Mouse (Mus musculus) right cerebral cortex, postnatal 4 days (tissue): ENCODE data around the gene Gm9821.

ENCODE experiments used
- DNase-seq: peaks from one replicate; pipeline ENCODE4 v3.0.0-alpha.2; 2022

Gene Gm9821

GRCm38 (mm10) chr2:91927826-91928533 is 17.5 kb upstream of the Gm9821 start:
- DNase-seq = peak; percentile 83

DNA sequence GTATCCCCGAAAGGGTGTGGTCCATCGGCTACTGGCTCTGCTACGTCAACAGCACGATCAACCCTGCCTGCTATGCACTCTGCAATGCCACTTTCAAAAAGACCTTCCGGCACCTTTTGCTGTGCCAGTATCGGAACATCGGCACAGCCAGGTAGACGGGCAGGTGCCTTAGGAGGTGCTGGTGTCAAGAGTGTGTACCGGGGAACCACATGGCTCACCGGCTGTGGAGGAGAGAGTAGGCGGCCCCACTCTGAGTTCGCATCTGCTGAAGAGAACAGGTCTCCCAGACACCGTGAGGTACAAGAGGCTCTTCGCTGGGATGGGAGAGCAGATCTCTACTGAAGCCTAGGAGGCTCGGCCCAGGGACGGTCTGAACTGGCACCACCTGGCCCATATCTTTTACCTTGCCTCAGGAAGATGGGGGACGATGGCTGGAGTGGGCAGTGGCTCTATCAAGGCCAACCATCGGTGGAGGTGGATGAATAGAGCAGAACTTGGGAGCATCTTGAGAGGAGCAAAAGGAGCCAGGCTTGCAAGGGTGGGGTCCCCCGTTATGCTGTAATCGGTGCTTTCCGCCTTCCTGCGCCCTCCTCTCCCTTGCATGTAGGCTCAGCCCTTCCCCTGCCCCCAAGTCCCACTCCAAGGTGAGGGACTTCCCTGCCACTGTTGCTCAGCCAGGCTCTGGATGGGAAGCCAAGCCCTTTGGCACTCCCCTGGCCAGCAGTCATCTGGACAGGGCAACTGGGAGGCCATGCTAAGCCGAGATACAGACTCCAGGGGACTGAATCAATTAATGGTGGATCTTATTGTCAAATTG is 16.8 kb upstream of the Gm9821 start:
- DNase-seq = peak; percentile 6

GRCm38 (mm10) chr2:91929455-91929854 is 16.0 kb upstream of the Gm9821 start:
- no peak for DNase-seq

DNA sequence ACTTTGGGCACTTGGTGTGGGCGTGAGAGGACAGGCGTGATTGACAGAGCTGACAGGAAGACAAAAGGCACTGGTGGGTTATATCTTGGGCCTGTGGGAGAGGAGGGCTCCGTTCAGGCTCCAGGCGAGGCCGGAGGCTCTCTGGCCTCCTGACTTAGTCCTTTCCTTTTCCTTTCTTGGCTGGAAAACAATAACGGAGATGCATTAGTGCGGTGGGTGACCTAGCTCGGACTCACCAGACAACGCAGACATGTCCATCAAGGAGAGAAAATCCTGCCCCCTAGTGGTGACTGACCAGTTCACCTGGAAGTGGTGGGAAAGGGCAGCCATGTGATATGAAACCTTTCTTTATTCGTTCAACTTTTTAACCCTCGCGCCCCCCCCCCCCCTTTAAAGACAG is 15.6 kb upstream of the Gm9821 start:
- peak; percentile 53 for DNase-seq

DNA sequence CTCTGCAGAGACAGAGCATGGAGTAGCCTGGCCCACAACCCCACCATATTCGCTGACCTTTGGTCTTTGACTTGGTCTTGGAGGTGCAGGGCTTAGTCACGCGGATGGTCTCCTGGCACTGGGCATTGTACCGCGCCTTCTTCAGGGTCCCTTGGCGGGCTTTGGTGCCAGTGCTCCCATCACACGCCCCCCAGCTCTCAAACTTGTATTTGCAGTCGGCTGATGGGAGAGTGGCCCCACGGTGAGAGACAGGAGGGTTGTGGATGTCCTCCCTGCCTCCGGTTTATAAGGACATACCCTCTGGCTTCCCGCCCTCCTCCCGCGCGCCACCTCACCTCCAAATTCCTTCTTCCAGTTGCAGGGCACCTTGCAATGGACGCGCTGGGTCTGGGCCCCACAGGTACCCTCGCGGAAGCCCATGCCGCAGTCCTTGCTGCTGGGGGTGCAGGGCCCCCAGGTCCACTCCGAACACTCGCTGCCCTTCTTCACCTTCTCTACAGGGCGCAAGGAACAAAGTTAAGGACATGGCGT is 14.7 kb upstream of the Gm9821 start:
- DNase-seq = peak; percentile 24

GRCm38 (mm10) chr2:91931328-91932159 is 14.0 kb upstream of the Gm9821 start:
- DNase-seq = peak; percentile 72

DNA sequence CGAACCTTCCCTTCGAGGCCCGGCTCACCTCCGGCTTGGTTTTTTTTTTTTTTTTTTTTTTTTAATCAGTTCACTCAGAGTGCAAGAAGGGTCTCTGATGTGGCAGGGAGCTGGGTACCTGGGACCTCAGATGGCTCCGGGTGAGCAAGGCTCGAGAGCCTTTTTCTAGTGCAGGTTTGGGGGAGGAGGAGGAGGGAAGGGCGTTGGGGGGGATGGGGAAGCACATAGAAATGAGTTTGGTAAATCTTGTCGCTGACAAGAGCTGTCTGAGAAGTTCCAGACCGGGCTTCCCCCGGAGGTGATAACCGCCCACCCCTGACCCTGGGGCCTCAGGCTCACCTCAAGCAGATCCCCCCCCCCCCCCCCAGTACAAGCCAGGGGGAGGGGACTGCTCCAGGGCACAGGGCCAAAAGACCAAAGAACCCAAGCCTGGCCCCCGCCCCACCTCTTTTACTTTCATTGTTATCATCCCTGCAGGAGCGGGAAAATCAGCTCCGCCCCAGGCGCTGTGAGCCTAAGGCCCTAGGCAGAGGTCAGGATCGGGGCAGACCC is 13.3 kb upstream of the Gm9821 start, which contains the start of gene Mdk:
Gene Mdk, minus strand, starts transcription at position 138 of the 552 bp plus-strand sequence.
- peak; percentile 20 for DNase-seq

DNA sequence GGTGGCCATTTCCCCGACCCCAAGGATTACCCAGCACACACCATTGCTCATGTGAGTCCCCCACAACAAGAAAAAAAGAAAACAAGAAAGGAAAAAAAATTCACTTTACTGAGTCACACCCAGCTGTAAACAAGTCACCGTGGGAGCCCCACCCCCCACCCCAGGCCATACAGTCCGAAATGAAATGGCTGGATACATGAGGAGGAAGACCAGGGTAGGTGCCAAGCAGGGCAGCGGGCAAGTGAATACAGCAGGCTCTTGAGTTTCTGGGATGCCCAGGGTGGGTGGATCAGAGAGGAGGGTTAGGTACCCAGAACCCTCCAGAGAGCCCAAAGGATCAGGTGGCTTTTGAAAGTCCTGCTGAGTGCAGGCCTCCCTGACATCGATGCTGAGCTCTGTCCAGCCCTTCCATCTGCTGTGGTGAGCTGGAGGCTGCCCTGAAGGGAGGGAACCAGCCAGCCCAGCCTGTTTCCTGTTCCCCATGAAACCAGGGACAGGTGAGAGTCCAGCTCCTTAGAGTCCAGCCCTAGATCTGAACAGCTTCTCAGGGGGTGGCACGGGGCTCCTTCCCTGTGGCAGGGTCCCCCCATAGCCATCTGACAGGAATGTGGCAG is 12.7 kb upstream of the Gm9821 start:
- peak; percentile 4 for DNase-seq

DNA sequence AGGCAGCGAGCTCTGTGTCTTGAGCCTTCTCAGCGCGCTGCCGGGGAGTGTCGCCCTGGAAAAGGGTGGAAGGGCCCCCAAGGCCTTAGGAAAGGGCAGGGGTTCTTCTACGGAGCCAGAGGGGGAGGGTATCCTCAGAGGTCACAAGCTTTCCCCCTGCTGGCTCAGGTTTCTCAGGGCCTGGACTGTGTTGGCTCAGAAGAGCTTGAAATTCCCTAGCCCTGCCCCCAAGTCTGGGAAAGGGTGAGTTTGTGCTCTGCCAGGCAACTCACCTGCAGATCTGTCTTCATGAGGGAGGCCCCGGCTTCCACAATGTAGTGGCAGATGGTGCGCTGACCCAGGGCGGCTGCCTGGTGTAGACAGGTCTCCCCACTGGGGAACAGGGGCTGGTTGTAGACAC is 12.0 kb upstream of the Gm9821 start:
- DNase-seq = peak; percentile 23

GRCm38 (mm10) chr2:91934016-91934415 is 11.5 kb upstream of the Gm9821 start:
- peak; percentile 2 for DNase-seq

DNA sequence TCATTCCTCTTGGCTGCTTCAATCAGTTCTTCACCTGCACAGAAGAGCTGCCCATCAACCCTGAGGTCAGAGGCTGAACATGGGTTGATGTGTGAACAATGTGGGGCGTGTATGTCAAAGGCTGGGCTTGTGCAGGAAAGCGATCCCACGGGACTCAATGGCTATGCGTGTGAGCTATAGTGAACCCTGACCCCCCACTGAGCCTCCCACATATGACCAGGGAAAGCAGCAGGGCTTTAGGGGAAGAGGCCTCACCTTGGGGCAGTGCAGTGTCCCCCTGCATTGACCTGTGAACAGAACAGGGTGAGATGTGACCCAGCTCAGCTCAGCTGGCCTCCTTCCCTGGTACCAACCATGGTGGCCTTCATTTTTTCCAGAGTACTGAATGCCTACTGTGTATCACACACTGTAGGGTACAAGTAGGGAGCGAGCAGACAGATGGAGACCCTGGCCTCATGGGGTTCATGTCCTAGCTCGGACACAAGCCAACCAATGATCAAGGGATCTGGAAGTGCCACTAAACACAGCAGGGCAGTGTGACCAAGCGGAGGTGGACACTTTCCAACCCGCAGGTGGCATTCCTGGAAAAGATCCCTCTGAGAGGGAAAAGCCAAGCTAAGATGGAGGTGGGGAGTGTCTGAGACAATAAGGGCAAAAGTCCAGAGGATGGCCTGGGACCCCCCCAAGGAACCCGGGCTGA is 10.5 kb upstream of the Gm9821 start:
- peak; percentile 3 for DNase-seq

GRCm38 (mm10) chr2:91936154-91936553 is 9.3 kb upstream of the Gm9821 start:
- DNase-seq = no peak

GRCm38 (mm10) chr2:91939303-91939935 is 6.1 kb upstream of the Gm9821 start:
- no peak for DNase-seq

DNA sequence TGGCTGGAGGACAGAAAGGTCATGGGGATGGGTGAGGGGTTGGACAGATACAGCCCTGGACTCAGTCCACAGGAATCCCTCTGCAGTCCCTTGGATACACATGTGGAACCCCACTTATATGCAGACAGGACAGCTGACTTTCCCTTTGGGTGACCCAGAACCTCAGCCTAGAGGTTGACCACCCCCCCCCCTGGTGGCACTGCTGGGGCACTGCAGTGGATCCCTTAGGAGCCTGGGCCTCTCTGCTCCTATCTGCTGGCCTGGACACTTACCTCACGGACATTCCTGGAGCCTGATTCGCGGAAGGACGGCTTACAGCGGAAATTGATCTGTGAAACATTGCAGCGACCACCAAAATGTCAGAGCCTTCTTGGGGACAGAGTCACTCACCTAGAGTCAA is 3.1 kb upstream of the Gm9821 start:
- no peak for DNase-seq

- peak; percentile 90 for DNase-seq
Measured at GRCm38 (mm10) chr2:91944170-91944950, 1.1 kb upstream of the Gm9821 start.

DNA sequence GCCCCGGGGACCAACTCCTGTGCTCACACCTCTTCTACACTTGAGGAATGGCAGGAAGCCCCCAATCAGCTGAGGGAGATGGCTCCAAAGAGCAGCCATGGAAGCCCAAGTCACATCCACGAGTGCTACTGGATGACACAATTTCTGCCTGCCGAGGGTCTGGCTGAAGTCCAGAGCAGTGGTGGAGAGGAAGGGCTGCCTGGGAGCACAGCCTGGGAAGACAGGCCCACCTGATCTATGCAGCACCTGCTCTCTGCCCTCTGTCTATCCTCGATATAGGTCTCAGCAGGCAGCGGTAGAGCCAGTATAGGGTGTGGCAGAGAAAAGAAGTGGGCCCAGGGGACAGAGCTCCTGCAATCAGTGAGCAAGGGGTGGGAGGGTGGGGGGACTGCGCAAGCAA is 1.3 kb downstream of the Gm9821 start:
- no peak for DNase-seq

- DNase-seq = no peak
Measured at GRCm38 (mm10) chr2:91947397-91948150, 2.1 kb downstream of the Gm9821 start.

GRCm38 (mm10) chr2:91948151-91948509 is 2.6 kb downstream of the Gm9821 start:
- no peak for DNase-seq

DNA sequence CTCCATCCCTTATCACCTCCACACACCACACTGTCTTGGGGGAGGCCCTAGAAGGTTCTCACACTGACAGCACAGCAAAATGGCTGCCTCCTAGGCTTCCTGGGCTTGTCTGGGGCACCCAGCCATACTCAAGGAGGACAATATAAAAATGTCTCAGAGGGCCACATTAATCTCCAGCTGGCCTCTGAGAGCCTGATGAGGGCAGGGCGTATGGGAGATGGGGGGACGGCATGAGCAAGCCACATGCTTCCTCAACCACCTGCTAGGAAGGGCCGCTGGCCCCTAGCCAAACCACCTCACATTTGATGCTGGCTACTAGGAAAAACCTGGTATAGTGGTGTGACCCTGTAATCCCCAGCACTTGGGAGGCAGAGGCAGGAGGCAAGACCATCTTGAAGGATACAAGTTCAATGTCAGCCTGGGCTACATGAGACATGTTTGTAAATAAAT is 3.3 kb downstream of the Gm9821 start:
- no peak for DNase-seq
